Mouse (Mus musculus) kidney, adult 2 months (tissue): ENCODE results near the gene Ccr2. TPM values are rescaled to one million over a fixed set of nuclear protein-coding genes. Genes with fewer than 3 reads are reported as not detected.
A peak's percentile ranks its signal among the peaks of the same experiment; 100 is the strongest.
"Not testable (repeated sequence)": the region's sequence is repeated elsewhere in the genome, so short reads cannot be mapped to it uniquely, and the experiment has no call there.

Experiments
- DNase-seq: peaks from one replicate; pipeline ENCODE4 v3.0.0; 2021
- H3K27ac ChIP-seq: fragments of 200-500 bp; 2 replicates; pipeline ENCODE4 v1.5.1; 2012; ENCODE audit warnings: low read depth, low read length, control low read depth, inconsistent platforms; ENCODE audit not compliant: insufficient read depth
- H3K27me3 ChIP-seq: fragments of 200-500 bp; replicated peaks from 2 replicates; pipeline ENCODE4 v1.6.1; 2012; ENCODE audit warnings: mild to moderate bottlenecking, moderate library complexity, low read length, inconsistent platforms; ENCODE audit not compliant: control insufficient read depth, insufficient read depth
- H3K36me3 ChIP-seq: fragments of 200-500 bp; 2 replicates; pipeline ENCODE4 v1.6.1; 2012; ENCODE audit warnings: mild to moderate bottlenecking, moderate library complexity, low read length, inconsistent platforms; ENCODE audit not compliant: control insufficient read depth, insufficient read depth
- H3K4me1 ChIP-seq: fragments of 200-500 bp; 2 replicates; pipeline ENCODE4 v1.6.1; 2011; ENCODE audit warnings: low read length; ENCODE audit not compliant: control insufficient read depth, insufficient read depth
- H3K4me3 ChIP-seq: fragments of 200-500 bp; 2 replicates; pipeline ENCODE4 v1.5.1; 2011; ENCODE audit warnings: mild to moderate bottlenecking, low read depth, low read length, control low read depth; ENCODE audit not compliant: insufficient read depth
- CTCF ChIP-seq: fragments of 200-500 bp; conservative IDR thresholded peaks from 2 replicates; pipeline ENCODE4 v1.5.1; 2011; ENCODE audit warnings: low read depth, mild to moderate bottlenecking, control low read depth, low read length, moderate library complexity, mixed read lengths; ENCODE audit not compliant: insufficient read depth, insufficient read length
- POLR2A ChIP-seq: fragments of 200-500 bp; IDR thresholded peaks from one replicate; pipeline ENCODE4 v1.6.1; 2011; ENCODE audit warnings: low read depth, low read length, control low read depth
- WGBS: fragments of 180-500 bp; shearing (Covaris S2); methylation state at CpG from one replicate; pipeline ENCODE4 v1.1.7; 2018; 5-methylcytosine and 5-hydroxymethylcytosine counted together
- polyA plus RNA-seq: library from polyadenylated mRNA; depleted of rRNA; stranded (reverse); fragments of >200 nt; gene quantifications from 2 replicates; pipeline ENCODE4 v1.2.3, GENCODE M21; 2012; rRNA removed

Ccr2 gene
- polyA plus RNA-seq = 1.4 and 2.1 TPM in 2 replicates

- Histone ChIP-seq H3K27me3 (no peaks in the 10 kb centered on the region), H3K36me3 (no peaks in the 10 kb centered on the region), H3K27ac (no peak within 1 kb of the TSS), H3K4me3 (no peak within 1 kb of the TSS), H3K4me1 (no peaks in the 10 kb centered on the region)
- TF ChIP-seq CTCF = no peak
- no peak for TF ChIP-seq POLR2A
- 83% methylated on average over 4 of the region's 4 CpGs for WGBS
- no peak for DNase-seq
Measured at GRCm38 (mm10) chr9:124101723-124102122, at the start of gene Ccr2. Gene Ccr2, plus strand, starts transcription at chr9:124101950.

- peak; percentile 8 for DNase-seq
- Histone ChIP-seq H3K36me3 (no peaks in the 10 kb centered on the region), H3K27me3 (no peaks in the 10 kb centered on the region), H3K4me1 (no peaks in the 10 kb centered on the region), H3K4me3 (no peak overlapping the region), H3K27ac (no peak overlapping the region)
- WGBS = 52% methylated on average over 2 of the region's 2 CpGs
- TF ChIP-seq CTCF (no peak), POLR2A (no peak)
Measured at GRCm38 (mm10) chr9:124053532-124053931, 48.2 kb upstream of the Ccr2 start.

GRCm38 (mm10) chr9:124056158-124056709 lies 45.5 kb upstream of the Ccr2 start:
- H3K27me3 ChIP-seq = no peaks in the 10 kb centered on the region
- TF ChIP-seq CTCF = no peak
- no peak for TF ChIP-seq POLR2A
- WGBS = 35% methylated on average over 3 of the region's 3 CpGs
- no peaks in the 10 kb centered on the region for H3K36me3 ChIP-seq
- no peak overlapping the region for H3K4me3 ChIP-seq
- no peak for DNase-seq
- no peak overlapping the region for H3K27ac ChIP-seq
- H3K4me1 ChIP-seq = no peaks in the 10 kb centered on the region

GRCm38 (mm10) chr9:124059660-124060352 lies 41.9 kb upstream of the Ccr2 start:
- 59% methylated on average over 2 of the region's 2 CpGs for WGBS
- TF ChIP-seq CTCF (no peak), POLR2A (no peak)

GRCm38 (mm10) chr9:124061474-124062432 lies 40.0 kb upstream of the Ccr2 start:
- not testable (repeated sequence) for H3K27me3 ChIP-seq
- WGBS = 66% methylated on average over 3 of the region's 3 CpGs

More at GRCm38 (mm10) chr9:124059660-124060352, 41.9 kb upstream of the Ccr2 start:
- no peaks in the 10 kb centered on the region for H3K4me1 ChIP-seq
- no peak for DNase-seq
- no peaks in the 10 kb centered on the region for H3K27me3 ChIP-seq
- no peak overlapping the region for H3K4me3 ChIP-seq
- H3K27ac ChIP-seq = no peak overlapping the region
- H3K36me3 ChIP-seq = no peaks in the 10 kb centered on the region

GRCm38 (mm10) chr9:124066572-124067103 lies 35.1 kb upstream of the Ccr2 start:
- Histone ChIP-seq H3K27ac (no peak overlapping the region), H3K4me1 (no peaks in the 10 kb centered on the region), H3K4me3 (no peak overlapping the region), H3K27me3 (no peaks in the 10 kb centered on the region), H3K36me3 (no peaks in the 10 kb centered on the region)
- DNase-seq = no peak
- TF ChIP-seq CTCF (no peak), POLR2A (no peak)

More at GRCm38 (mm10) chr9:124061474-124062432, 40.0 kb upstream of the Ccr2 start:
- H3K27ac ChIP-seq, H3K4me1 ChIP-seq, H3K36me3 ChIP-seq, H3K4me3 ChIP-seq, DNase-seq: not testable (repeated sequence)
